ENCODE assay signal across 8 mouse cellular contexts in genomic region chr15:3987981-3988380, GRCm38 (mm10). TPM values are rescaled to one million over a fixed set of nuclear protein-coding genes. Genes with fewer than 3 reads are reported as not detected.
DNase-seq lines count a peak whose midpoint lies in the region; ATAC-seq and TF ChIP-seq lines count a peak whose summit lies in the region.

No protein-coding gene starts in this region.

- H3K4me1 ChIP-seq in hindbrain, embryonic 10.5 days (replicated peaks): no peaks in the 10 kb centered on the region
- H3K4me1 ChIP-seq in hindbrain, embryonic 13.5 days (replicated peaks): no peaks in the 10 kb centered on the region
- peaks cover 25% of the 10 kb centered on the region for H3K4me1 ChIP-seq in E14TG2a.4 (replicated peaks; ENCODE audit: low read depth, low read length)
- no peaks in the 10 kb centered on the region for H3K4me1 ChIP-seq in embryonic facial prominence, embryonic 10.5 days

- no peak for ATAC-seq in hindbrain, embryonic 13.5 days (ENCODE audit: low FRiP score)

- no peak overlapping the region for H3K4me3 ChIP-seq in hindbrain, embryonic 10.5 days
- no peak overlapping the region for H3K4me3 ChIP-seq in hindbrain, embryonic 13.5 days
- H3K4me3 ChIP-seq in E14TG2a.4 (replicated peaks; ENCODE audit: low read length): no peak overlapping the region
- no peak overlapping the region for H3K4me3 ChIP-seq in embryonic facial prominence, embryonic 10.5 days

- no peak overlapping the region for H3K4me2 ChIP-seq in hindbrain, embryonic 13.5 days

- H3K36me3 ChIP-seq in hindbrain, embryonic 10.5 days: peaks cover 87% of the 10 kb centered on the region
- peaks cover 57% of the 10 kb centered on the region for H3K36me3 ChIP-seq in hindbrain, embryonic 13.5 days
- peaks cover 80% of the 10 kb centered on the region for H3K36me3 ChIP-seq in E14TG2a.4 (ENCODE audit: insufficient read depth, low read length)
- peaks cover 85% of the 10 kb centered on the region for H3K36me3 ChIP-seq in embryonic facial prominence, embryonic 10.5 days (replicated peaks)

- TF ChIP-seq CTCF in E14TG2a.4 (conservative IDR thresholded peaks at IDR 0.05; ENCODE audit: low read length): peak; percentile 67

- peak; percentile 7 for DNase-seq in hindbrain, embryonic 10.5 days (ENCODE audit: low spot score)
- DNase-seq in 3T3-L1 (ENCODE audit: low read depth, low spot score): peak; percentile 79
- DNase-seq in embryonic facial prominence, embryonic 10.5 days (ENCODE audit: low spot score): peak; percentile 27
- peak; percentile 62 for DNase-seq in lung, postnatal 10 days
- peak; percentile 28 for DNase-seq in thymus, postnatal 0 days (ENCODE audit: low spot score)
- no peak for DNase-seq in urinary bladder, adult 2 months (ENCODE audit: low spot score)

- H3K9me3 ChIP-seq in hindbrain, embryonic 10.5 days: no peaks in the 10 kb centered on the region
- no peaks in the 10 kb centered on the region for H3K9me3 ChIP-seq in hindbrain, embryonic 13.5 days
- no peaks in the 10 kb centered on the region for H3K9me3 ChIP-seq in E14TG2a.4 (ENCODE audit: low read length)
- H3K9me3 ChIP-seq in embryonic facial prominence, embryonic 10.5 days: no peaks in the 10 kb centered on the region

- no peak overlapping the region for H3K27ac ChIP-seq in hindbrain, embryonic 10.5 days
- no peak overlapping the region for H3K27ac ChIP-seq in hindbrain, embryonic 13.5 days
- H3K27ac ChIP-seq in embryonic facial prominence, embryonic 10.5 days (replicated peaks): no peak overlapping the region

- 67% methylated on average over 2 of the region's 2 CpGs for WGBS in hindbrain, embryonic 10.5 days
- WGBS in hindbrain, embryonic 13.5 days: 63% methylated on average over 2 of the region's 2 CpGs
- WGBS in embryonic facial prominence, embryonic 10.5 days: 66% methylated on average over 2 of the region's 2 CpGs

- H3K27me3 ChIP-seq in hindbrain, embryonic 10.5 days (ENCODE audit: insufficient read depth, poor library complexity, severe bottlenecking): no peaks in the 10 kb centered on the region
- H3K27me3 ChIP-seq in hindbrain, embryonic 13.5 days: no peaks in the 10 kb centered on the region
- no peaks in the 10 kb centered on the region for H3K27me3 ChIP-seq in E14TG2a.4 (ENCODE audit: insufficient read depth, low read length)
- H3K27me3 ChIP-seq in embryonic facial prominence, embryonic 10.5 days (replicated peaks; ENCODE audit: low read depth, poor library complexity, severe bottlenecking): no peaks in the 10 kb centered on the region

- no peak overlapping the region for H3K9ac ChIP-seq in hindbrain, embryonic 13.5 days

RNA-seq across cellular contexts. Expression of gene AW549877, which starts 7.6 kb away (rescaled TPM):
- 38.4 and 39.3 TPM in 2 replicates for polyA plus RNA-seq in hindbrain, embryonic 10.5 days (2016; fragmentation: Nextera tagmentation; extraction: Ambion mirVana)
- 40.0 and 41.5 TPM in 2 replicates for polyA plus RNA-seq in hindbrain, embryonic 13.5 days (2015; fragmentation: Nextera tagmentation; extraction: Ambion mirVana)
- polyA plus RNA-seq in embryonic facial prominence, embryonic 10.5 days (2016; fragmentation: Nextera tagmentation; extraction: Ambion mirVana): 35.0 and 35.5 TPM in 2 replicates
- polyA plus RNA-seq in thymus, postnatal 0 days (2015; fragmentation: Nextera tagmentation; extraction: Ambion mirVana): 13.5 and 16.9 TPM in 2 replicates
- 43.4 and 51.4 TPM in 2 replicates for polyA plus RNA-seq in urinary bladder, adult 2 months (2012; rRNA removed)

RNA-seq across cellular contexts. Expression of gene Fbxo4, which starts 8.6 kb away (rescaled TPM):
- polyA plus RNA-seq in hindbrain, embryonic 10.5 days (2016; fragmentation: Nextera tagmentation; extraction: Ambion mirVana): 4.3 and 5.2 TPM in 2 replicates
- polyA plus RNA-seq in hindbrain, embryonic 13.5 days (2015; fragmentation: Nextera tagmentation; extraction: Ambion mirVana): 8.2 and 8.3 TPM in 2 replicates
- polyA plus RNA-seq in embryonic facial prominence, embryonic 10.5 days (2016; fragmentation: Nextera tagmentation; extraction: Ambion mirVana): 4.1 and 4.2 TPM in 2 replicates
- 7.8 and 8.1 TPM in 2 replicates for polyA plus RNA-seq in thymus, postnatal 0 days (2015; fragmentation: Nextera tagmentation; extraction: Ambion mirVana)
- 21.6 and 24.0 TPM in 2 replicates for polyA plus RNA-seq in urinary bladder, adult 2 months (2012; rRNA removed)

RNA-seq across cellular contexts. Expression of gene Oxct1, which starts 38.2 kb away (rescaled TPM):
- 101 and 114 TPM in 2 replicates for polyA plus RNA-seq in hindbrain, embryonic 10.5 days (2016; fragmentation: Nextera tagmentation; extraction: Ambion mirVana)
- 256 and 258 TPM in 2 replicates for polyA plus RNA-seq in hindbrain, embryonic 13.5 days (2015; fragmentation: Nextera tagmentation; extraction: Ambion mirVana)
- 102 and 122 TPM in 2 replicates for polyA plus RNA-seq in embryonic facial prominence, embryonic 10.5 days (2016; fragmentation: Nextera tagmentation; extraction: Ambion mirVana)
- polyA plus RNA-seq in thymus, postnatal 0 days (2015; fragmentation: Nextera tagmentation; extraction: Ambion mirVana): 75.1 and 75.4 TPM in 2 replicates
- 83.8 and 126 TPM in 2 replicates for polyA plus RNA-seq in urinary bladder, adult 2 months (2012; rRNA removed)
